Mouse (Mus musculus): ENCODE measurements around the gene a. TPM values are rescaled to one million over a fixed set of nuclear protein-coding genes. Genes with fewer than 3 reads are reported as not detected.
A peak's percentile ranks its signal among the peaks of the same experiment; 100 is the strongest.

a gene
- total RNA-seq (2017), result not detected in 3 replicates

DNA sequence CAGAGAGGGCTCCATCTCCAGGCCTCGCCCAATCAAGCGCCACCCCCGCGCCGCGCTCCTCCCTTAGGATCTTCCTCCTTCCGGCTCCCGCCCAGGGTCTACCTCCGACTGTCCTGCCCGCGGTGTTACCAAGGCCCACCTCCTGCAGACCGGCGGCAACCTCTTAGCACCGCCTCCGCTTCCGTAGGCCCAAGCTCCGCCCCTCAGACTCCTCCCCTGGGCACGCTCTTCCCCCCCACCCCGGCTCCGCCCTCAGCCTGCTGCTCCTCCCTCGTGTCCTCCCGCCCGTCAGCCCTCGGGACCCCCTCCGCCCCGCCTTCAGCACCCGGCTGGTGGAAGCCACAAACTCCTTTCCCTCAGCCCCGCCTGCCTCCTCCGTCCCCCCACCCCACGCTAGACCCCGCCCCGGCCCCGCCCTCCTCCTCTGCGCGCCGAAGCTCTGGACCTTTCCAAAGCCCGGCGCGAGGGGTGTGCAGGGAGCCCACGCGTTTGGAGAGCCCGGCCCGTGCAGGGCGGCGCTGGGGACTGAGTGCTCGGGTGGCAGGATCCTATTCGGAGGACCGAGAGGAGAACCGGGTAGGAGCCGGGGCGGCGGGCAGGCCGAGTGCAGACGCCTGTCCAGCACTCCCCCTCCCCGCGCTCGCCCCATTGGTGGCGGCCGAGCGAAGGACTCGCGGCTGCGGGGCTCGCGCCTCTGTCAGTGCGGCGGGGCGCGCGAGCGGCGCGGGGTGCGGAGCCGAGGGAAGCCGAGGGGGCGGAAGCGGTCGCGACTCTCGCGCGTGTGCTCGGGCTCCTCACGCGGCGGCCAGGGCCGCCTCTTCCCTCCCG is at the start of gene a, which contains the start of gene Raly:
Gene a, plus strand, starts transcription at position 747 of the 828 bp plus-strand sequence.
Gene Raly, plus strand, starts transcription at position 441 of the 828 bp plus-strand sequence.
- ATAC-seq (replicated peaks; ENCODE audit: insufficient number of reproducible peaks, low FRiP score, low TSS enrichment, poor library complexity, severe bottlenecking), result peak; percentile 93

DNA sequence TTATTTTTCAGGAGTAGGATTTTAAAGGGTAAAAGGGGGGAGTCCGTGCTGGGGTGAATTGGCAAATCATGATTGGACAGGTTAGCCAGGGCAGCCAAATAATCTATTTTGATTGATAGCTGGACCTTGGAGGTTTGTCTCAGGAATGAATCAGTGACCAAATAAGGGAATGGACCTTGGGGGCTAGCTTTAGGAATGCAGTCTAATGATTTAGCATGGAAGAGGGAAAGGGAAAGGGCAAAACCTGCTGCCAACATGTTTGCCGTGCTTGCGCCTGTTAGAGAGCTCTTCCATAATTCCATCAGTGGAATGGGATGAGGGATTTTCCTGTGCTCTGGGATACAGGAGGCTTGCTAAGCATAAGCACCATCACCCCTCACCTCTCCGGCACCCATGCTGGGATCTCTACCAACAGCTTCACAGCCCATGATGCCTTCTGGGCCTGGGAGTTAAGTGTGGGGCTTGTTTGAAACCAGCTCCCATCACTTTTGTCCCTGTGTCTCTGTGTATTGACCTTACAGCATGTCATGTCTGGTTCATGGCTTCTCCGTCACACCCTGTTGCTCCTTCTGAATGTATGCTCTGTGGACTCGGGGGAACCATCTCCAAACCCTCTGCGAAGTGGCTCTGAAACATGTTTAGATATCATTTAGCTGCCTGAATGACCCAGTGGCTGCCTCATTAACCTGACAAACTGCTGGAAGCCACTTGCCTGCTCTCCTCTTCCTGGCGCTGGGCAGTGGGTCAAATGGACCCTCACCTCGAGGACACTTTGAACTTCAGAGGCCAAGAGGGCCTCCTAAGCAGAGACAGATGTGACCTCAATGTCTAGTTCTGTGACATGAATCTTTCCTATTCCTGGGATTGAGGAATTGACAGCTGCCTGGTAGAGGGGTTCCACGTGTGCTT is 48.0 kb upstream of the a start:
- no peak for ATAC-seq (replicated peaks; ENCODE audit: insufficient number of reproducible peaks, low FRiP score, low TSS enrichment, poor library complexity, severe bottlenecking)

DNA sequence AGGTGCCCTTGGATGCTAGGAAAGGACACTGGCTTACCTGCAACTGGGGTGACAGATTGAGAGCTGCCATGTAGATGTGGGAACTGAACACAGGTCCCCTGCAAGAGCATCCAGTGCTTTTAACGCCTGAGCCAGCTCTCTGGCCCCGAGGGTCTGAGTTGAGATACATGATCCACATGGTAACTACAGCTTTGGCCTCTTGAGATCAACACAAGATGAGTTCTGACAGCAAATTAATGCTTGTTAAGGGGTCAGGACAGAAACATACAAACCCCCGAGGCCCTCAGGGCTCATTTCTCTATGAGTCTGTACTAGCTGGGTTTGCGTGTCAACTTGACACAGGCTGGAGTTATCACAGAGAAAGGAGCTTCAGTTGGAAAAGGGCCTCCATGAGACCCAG is 47.3 kb upstream of the a start:
- ATAC-seq (replicated peaks; ENCODE audit: insufficient number of reproducible peaks, low FRiP score, low TSS enrichment, poor library complexity, severe bottlenecking), result no peak

DNA sequence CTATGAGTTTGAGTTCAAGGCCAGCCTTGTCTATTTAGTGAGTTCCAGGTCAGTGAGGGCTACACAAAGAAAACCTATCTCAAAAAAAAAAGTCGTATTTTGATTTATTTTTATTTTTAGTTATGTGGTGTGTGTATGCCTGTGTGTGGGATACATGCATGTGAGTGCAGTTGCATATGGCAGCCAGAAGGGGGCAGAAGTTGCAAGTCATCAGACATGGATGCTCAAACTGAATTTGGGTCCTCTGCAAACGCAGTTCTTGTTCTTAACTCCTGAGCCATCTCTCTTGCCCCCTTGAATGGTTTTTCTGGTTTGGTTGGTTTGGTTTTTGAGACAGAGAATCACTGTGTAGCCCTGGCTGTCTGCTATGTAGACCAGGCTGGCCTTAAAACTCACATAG is 42.8 kb upstream of the a start:
- ATAC-seq (replicated peaks; ENCODE audit: insufficient number of reproducible peaks, low FRiP score, low TSS enrichment, poor library complexity, severe bottlenecking), result no peak

DNA sequence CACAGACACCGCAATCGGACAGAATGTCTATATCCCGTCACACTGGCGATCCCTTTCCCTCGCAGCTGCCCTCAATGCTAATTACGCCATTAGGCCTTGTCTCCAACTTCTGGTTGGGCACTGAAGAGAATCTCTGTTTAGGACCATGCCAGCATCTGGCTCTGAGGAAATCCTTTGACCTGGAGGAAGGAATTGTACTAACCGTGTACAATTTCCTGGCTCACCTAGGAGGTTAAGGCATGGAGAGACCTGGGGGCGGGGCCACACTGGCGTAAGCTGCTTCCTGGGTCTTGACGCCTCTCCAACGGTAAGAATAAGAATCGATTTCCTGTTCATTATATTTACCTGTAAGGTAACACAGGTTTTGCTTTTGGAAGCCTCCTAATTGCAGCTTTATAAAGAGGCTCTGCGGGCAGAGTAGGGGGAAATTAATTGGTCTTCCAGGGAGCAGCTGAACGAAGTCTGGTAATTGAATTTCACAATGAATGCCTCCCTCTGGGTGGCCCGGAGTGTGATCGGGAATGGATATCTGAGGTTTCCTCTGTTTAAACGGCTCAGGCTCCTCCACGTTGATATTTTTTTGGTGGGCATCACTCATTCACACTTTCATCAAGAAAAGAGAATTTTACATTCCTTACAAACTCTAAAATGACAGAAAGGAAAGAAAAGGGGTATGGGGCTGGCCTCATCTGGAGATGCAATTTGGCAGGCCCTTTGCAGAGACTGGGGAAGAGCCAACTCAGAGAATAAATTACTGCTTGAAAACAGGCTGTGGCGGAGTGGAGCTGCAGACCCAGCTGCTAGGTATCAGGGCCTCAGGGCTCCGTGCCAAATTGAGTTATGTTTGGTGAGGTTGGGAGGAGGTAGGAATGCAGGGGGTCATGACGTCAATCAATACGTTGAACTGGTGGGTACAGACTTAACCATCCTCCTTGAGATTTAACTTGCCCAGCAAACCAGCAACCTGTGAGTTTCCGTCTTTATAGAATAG is 41.9 kb upstream of the a start:
- ATAC-seq (replicated peaks; ENCODE audit: insufficient number of reproducible peaks, low FRiP score, low TSS enrichment, poor library complexity, severe bottlenecking), result no peak

DNA sequence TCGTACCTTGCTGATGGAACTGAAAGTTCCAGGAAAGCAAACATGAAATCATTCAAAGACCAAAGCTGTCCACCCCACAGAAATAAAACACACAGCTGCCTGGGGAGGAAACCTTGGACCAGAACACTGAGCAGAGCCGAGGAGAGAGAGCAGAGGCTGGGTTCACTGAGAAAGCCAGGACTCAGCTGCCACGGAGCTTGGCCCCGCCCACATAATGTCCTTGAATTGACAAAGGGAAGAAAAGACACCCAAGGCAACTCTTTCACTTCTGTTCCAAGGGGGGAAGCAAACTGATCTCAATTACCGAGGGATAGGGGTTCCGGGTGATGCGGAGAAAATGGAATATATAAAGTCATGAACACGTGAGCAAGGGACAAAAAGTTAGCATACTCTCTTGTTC is 39.3 kb upstream of the a start:
- ATAC-seq (replicated peaks; ENCODE audit: insufficient number of reproducible peaks, low FRiP score, low TSS enrichment, poor library complexity, severe bottlenecking), result no peak

DNA sequence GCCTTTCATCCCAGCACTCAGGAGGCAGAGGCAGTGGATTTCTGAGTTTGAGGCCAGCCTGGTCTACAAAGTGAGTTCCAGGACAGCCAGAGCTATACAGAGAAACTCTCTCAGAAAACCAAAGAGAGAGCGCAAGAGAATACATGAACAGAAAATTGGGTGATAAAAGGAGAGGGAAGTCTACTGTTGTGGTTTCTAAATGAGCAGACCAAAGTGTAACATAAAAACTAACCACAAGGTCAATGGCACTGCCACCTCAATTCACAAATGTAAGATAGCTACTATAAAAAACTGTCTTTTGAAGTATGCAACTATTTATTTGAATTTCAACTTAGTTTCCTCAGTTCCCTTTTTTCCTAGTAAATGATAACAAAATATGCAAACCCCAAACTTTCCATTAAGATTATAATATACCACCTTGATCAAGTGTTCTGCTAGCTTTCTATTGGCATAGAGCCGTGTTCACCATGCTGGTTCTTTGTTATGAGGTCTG is 37.1 kb upstream of the a start:
- ATAC-seq (replicated peaks; ENCODE audit: insufficient number of reproducible peaks, low FRiP score, low TSS enrichment, poor library complexity, severe bottlenecking), result no peak

DNA sequence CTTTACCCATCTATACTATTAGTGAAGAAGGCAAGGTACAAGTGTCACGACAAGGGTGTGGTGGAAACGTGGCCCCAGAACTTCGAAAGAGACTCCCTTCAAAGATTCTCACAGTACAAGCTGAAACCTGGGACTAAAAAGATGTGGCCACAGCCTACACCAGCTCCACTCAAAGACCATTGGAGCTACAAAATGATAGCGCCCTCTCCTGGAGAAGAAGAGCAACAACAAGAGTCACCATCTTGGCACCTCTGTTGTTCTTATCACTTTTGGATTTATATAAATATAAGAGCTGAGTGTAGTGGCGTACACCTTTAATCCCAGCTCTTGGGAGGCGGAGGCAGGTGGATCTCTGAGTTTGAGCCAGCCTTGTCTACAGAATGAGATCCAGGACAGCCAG is 35.4 kb upstream of the a start:
- no peak for ATAC-seq (replicated peaks; ENCODE audit: insufficient number of reproducible peaks, low FRiP score, low TSS enrichment, poor library complexity, severe bottlenecking)

DNA sequence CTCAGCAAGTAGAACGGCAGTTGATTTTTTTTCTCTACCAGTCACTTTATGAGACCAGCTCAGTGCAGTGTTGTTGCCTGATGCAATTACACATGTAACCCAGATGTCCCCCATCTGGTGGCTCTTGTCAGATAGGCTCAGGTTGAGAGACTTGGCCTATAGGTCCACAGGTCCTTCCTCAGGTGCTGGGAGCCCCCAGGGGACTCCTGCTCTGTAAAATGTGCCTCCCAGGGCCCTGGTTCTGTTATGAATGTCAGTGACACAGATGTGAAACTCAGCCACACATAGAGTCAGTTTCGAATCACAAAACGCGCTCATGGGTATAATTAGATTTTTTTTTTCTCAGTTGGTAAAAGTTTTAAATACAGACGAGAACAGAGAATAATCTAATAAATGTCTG is 33.5 kb upstream of the a start:
- ATAC-seq (replicated peaks; ENCODE audit: insufficient number of reproducible peaks, low FRiP score, low TSS enrichment, poor library complexity, severe bottlenecking), result no peak

DNA sequence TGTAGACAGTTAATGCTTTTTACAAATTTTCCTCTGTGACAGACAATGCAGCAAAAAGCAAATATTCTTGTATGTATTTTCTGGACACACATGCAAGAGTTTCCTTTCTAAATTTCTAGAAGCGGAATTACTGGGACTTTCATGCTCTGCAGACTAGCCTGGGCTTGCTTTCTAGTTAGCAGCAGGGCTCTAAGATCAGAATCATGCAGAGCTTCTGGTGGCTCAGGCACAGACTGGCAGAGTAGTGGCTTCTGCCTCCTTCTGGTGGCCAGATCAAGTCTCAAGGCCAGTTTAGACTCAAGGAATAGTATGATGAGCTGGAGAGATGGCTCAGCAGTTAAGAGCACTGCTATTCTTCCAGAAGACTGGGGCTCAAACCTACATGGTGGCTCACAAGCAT is 32.7 kb upstream of the a start:
- no peak for ATAC-seq (replicated peaks; ENCODE audit: insufficient number of reproducible peaks, low FRiP score, low TSS enrichment, poor library complexity, severe bottlenecking)

DNA sequence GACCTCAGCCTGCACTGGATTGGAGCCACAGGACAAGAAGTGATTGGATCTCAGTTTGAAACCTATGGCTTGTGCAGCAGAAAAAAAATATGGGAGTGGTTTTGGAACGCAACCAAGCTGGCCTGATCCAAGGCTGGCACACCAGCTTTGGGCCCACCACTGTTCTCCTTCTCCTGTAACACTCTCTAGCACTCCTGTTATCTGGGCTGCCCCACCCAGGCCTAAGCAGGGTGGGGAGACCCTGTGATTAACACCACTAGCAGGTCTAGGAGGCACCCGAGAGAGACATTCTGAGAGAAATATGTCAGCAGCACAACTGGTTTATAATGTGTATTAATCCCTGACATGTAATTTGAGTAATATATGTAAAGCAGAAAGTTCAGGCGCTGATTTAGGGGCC is 28.0 kb upstream of the a start:
- ATAC-seq (replicated peaks; ENCODE audit: insufficient number of reproducible peaks, low FRiP score, low TSS enrichment, poor library complexity, severe bottlenecking), result no peak

DNA sequence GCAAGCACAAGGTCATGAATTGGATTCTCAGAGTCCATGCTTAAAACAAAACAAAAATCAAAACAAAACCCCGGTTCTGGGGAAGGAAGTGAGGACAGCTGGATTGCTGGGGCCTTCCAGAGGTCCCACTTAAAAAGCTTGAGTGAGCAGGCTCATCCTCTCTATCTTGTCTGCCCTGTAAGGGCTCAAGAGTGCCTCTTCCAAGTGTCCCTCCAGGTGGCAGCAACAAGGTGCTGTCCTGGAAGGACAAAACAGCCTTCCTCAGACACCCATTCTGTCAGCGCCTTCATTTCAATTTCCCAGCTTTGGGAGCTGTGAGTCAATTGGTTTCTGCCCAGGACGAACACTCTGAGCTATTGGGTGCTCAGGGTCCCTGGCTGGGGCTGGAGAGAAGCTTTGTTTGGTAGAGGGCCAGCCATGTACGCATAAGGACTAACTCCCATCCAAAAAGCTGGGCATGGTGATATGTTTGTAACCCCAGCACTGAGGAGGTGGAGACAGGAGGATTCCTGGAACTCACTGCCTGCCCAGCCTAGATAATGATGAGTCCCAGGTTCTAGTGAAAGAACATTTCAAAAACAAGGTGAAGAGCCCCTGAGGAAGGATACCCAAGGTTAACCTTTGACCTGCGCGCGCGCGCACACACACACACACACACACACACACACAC is 26.2 kb upstream of the a start:
- no peak for ATAC-seq (replicated peaks; ENCODE audit: insufficient number of reproducible peaks, low FRiP score, low TSS enrichment, poor library complexity, severe bottlenecking)

DNA sequence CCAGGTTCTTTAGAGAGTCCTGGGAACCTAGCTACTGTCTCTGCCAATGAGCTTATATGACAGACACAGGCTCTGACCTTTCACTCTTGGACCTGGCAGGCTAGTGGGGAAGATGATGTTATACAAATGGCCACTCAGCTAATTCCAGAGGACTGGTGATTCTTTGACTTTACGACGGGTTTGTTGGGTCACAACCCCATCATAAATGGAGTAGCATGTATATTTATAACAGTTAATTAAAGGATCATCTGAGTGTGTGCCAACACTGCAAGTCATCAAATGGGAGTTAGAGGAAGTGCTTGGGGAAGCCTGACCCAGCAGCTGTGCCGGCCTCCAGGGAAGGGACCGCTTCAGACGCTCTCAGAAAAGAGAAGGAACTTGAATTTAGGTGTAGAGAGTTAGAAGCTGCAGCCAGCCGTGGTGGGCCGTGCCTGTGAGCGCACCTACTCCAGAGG is 25.6 kb upstream of the a start:
- ATAC-seq (replicated peaks; ENCODE audit: insufficient number of reproducible peaks, low FRiP score, low TSS enrichment, poor library complexity, severe bottlenecking), result peak; percentile 63; the same call in 1 of the 2 replicates

DNA sequence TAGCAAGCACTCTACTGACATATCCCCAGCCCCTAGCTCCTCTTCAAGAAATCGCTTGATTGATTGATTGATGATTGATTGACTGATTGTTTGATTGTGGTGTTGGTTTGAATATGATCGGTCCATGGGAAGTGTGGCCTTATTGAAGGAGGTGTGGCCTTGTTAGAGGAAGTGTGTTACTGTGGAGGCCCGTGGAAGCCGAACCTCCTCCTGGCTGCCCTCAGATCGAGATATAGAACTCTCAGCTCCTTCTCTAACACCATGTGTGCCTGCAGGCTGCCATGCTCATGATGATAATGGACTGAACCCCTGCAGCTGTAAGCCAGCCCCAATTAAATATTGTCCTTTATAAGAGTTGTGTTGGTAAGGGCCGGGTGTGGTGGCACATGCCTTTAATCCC is 24.2 kb upstream of the a start:
- no peak for ATAC-seq (replicated peaks; ENCODE audit: insufficient number of reproducible peaks, low FRiP score, low TSS enrichment, poor library complexity, severe bottlenecking)

DNA sequence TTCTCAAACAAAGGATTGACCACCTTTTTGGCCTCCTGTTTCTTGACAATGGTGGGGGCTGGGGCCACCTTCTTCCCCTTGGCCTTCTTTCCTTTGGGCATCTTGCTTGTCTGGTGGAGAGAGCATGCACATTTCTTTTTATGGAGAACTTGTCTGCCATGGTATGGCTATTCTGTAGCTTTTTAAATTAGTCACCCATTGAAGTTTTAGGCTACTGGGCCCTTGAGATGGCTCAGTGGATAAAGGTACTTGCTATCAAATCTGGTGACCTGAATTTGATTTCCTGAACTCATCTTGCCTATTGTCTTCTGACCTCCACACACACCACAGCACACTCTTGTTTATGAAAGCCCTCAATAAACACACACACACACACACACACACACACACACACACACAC is 21.3 kb upstream of the a start, which contains the start of gene Gm14214:
Gene Gm14214, minus strand, starts transcription at position 101 of the 400 bp plus-strand sequence.
- no peak for ATAC-seq (replicated peaks; ENCODE audit: insufficient number of reproducible peaks, low FRiP score, low TSS enrichment, poor library complexity, severe bottlenecking)

DNA sequence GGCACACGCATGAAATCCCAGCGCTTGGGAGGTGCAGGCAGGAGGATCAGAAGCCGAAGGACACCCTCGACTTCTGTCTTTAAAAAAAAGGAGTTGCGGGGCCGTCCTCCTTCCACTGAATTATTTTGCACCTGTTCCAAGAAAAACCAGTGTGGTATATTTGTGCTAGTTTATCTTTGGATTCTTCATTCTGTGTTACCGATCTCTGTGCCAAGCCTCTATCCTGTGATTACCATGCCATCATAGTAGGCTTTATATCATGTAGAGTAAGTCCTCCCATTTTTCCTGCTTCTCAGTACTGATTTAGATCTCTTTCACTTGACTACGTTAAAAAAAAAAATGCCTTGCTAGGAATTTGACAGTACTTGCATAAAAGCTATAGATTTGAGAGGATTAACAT is 19.6 kb upstream of the a start:
- ATAC-seq (replicated peaks; ENCODE audit: insufficient number of reproducible peaks, low FRiP score, low TSS enrichment, poor library complexity, severe bottlenecking), result no peak

DNA sequence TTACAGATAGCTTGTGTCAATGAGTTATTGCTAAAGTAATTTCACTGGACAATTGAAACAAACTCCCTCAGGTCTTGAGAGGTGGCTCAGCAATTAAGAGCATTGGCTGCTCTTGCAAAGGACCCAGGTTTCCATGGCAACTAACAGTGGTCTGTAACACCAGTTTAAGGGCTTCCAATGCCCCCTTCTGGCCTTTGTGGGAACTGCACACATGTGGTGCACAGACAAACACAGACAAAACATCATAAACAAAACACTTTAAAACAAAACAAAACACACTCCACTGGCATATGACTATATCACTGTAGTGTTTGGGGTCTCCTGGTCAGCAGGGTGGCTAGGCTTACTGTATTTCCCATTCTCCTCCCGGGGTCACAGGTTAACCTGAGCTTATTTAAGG is 17.2 kb upstream of the a start:
- no peak for ATAC-seq (replicated peaks; ENCODE audit: insufficient number of reproducible peaks, low FRiP score, low TSS enrichment, poor library complexity, severe bottlenecking)

DNA sequence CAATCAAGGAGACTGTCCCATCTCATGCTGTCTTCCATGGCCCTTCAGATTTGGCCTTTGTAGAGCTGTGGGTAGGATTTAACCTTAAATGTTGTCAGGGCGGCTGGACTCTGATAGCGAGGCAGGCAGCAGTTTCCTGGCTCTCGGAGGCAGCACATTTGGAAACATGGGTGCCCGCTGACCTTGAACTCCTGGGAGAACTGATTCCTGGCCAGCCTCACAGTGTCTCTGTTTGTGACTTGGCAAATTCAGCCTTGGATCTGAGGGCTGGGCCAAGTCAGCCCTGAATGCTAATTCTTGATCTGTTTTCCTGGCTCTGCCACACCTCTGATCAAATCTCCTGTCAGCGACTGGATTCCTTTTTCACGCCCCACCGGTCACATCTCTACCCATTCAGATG is 14.7 kb upstream of the a start:
- no peak for ATAC-seq (replicated peaks; ENCODE audit: insufficient number of reproducible peaks, low FRiP score, low TSS enrichment, poor library complexity, severe bottlenecking)

Measured in monocyte, adult 5-6 weeks (primary cell).